Mouse (Mus musculus) C2C12 (cell line): ENCODE measurements around the gene Mtm1.

ENCODE experiments used
- CEBPB ChIP-seq: IDR thresholded peaks from one replicate; pipeline ENCODE4 v1.6.1; 2011; ENCODE audit warnings: low read depth, mild to moderate bottlenecking, control low read depth, moderate library complexity
- CTCF ChIP-seq: IDR thresholded peaks from one replicate; pipeline ENCODE4 v1.5.1; 2011; ENCODE audit not compliant: control insufficient read depth, insufficient read depth, insufficient read length
- FOSL1 ChIP-seq: IDR thresholded peaks from one replicate; pipeline ENCODE4 v1.8.0; 2011; ENCODE audit warnings: mild to moderate bottlenecking, low read length; ENCODE audit not compliant: poor library complexity, insufficient read depth, severe bottlenecking
- MAX ChIP-seq: IDR thresholded peaks from one replicate; pipeline ENCODE4 v1.6.1; 2011; ENCODE audit warnings: mild to moderate bottlenecking, control low read depth
- MYOG ChIP-seq: IDR thresholded peaks from one replicate; pipeline ENCODE4 v1.6.1; 2011; ENCODE audit not compliant: control insufficient read depth, insufficient read length; ENCODE audit errors: extremely low read depth
- USF1 ChIP-seq: IDR thresholded peaks from one replicate; pipeline ENCODE4 v1.6.1; 2011; ENCODE audit warnings: low read depth, mild to moderate bottlenecking, control low read depth, moderate library complexity

DNA sequence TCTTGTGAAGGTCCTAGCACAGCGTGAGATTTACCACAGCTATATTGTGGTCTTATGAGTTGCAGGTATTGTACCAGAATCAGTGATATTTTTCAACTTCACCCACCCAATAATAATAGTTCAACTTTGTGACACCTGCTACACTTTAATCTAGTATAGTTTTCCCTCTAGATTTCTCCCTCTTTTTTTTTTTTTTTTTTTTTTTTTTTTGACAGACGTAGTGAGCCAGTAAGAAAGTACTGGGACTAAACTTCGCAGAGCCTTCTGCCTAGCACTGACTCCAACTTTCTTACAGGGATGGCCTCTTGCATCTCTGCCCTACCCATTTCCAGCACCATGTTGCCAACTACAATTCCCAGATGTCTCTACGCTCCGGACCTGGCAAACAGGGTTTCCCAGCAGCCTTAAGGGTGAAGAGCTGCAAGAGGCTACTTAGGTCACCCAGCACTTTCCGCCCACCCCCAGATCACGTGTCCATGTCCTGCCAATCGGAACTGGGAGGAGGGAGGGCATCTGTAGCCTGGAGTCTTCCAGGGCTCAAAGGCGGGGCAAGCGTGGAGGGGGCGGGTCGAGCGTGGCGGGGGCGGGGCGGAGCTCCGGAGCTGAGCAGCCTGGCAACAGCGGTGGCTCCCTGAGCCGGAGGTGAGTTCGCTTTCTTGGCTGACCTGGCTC is 4.0 kb downstream of the Mtm1 start:
- no peak for TF ChIP-seq MAX
- no peak for TF ChIP-seq CTCF
- TF ChIP-seq FOSL1: no peak
- TF ChIP-seq USF1: peak; percentile 83
- TF ChIP-seq MYOG: no peak
- TF ChIP-seq CEBPB: no peak
